Comparison of ENCODE assay signal across 7 mouse cellular contexts in genomic region chr14:60790103-60790502, GRCm38 (mm10). TPM values are rescaled to one million over a fixed set of nuclear protein-coding genes. Genes with fewer than 3 reads are reported as not detected.
A peak's percentile ranks its signal among the peaks of the same experiment; 100 is the strongest.
DNase-seq lines count a peak whose midpoint lies in the region; ATAC-seq and TF ChIP-seq lines count a peak whose summit lies in the region.

No protein-coding gene starts in this region.

- DNase-seq in thymus, adult 2 months: peak; percentile 73
- no peak for DNase-seq in thymus, adult 18-20 months
- DNase-seq in adrenal gland, adult 2 months: peak; percentile 65
- DNase-seq in limb, embryonic 10.5 days (ENCODE audit: low spot score): peak; percentile 61

- H3K27ac ChIP-seq in thymus, adult 2 months (ENCODE audit: control insufficient read depth, insufficient read depth, low read length): no peak overlapping the region
- no peak overlapping the region for H3K27ac ChIP-seq in cortical plate, adult 2 months (ENCODE audit: insufficient read depth, low read length)
- H3K27ac ChIP-seq in hindbrain, embryonic 16.5 days (ENCODE audit: low read depth, low read length): no peak overlapping the region
- no peak overlapping the region for H3K27ac ChIP-seq in limb, embryonic 10.5 days

- no peak overlapping the region for H3K4me3 ChIP-seq in thymus, adult 2 months (ENCODE audit: control insufficient read depth, insufficient read depth, low read length)
- H3K4me3 ChIP-seq in cortical plate, adult 2 months (ENCODE audit: insufficient read depth, low read length): no peak overlapping the region
- H3K4me3 ChIP-seq in hindbrain, embryonic 16.5 days (ENCODE audit: low read length): no peak overlapping the region
- H3K4me3 ChIP-seq in limb, embryonic 10.5 days: no peak overlapping the region

- WGBS in thymus, adult 2 months: 72% methylated on average over 3 of the region's 3 CpGs
- WGBS in hindbrain, embryonic 16.5 days: 44% methylated on average over 3 of the region's 3 CpGs
- 41% methylated on average over 3 of the region's 3 CpGs for WGBS in limb, embryonic 10.5 days

- TF ChIP-seq CTCF in thymus, adult 2 months (IDR thresholded peaks at IDR 0.05; ENCODE audit: borderline replicate concordance, control insufficient read depth, extremely low read depth, insufficient read depth, low read length, poor library complexity): peak; percentile 80
- TF ChIP-seq CTCF in cortical plate, adult 2 months (IDR thresholded peaks at IDR 0.05; ENCODE audit: extremely low read depth, insufficient read depth, low read length): peak; percentile 64

- no peak for TF ChIP-seq POLR2A in thymus, adult 2 months (IDR thresholded peaks at IDR 0.05; ENCODE audit: control insufficient read depth, extremely low read depth, insufficient read depth, low read length, poor library complexity)
- TF ChIP-seq POLR2A in cortical plate, adult 2 months (IDR thresholded peaks at IDR 0.05; ENCODE audit: extremely low read depth, insufficient read depth, low read length): no peak

- ATAC-seq in hindbrain, embryonic 16.5 days: peak; percentile 56; the same call in 1 of the 2 replicates
- peak; percentile 74 for ATAC-seq in neutrophil, adult 5-6 weeks (ENCODE audit: extremely low read depth, insufficient number of reproducible peaks, low FRiP score, poor library complexity, severe bottlenecking)

- H3K9ac ChIP-seq in hindbrain, embryonic 16.5 days (ENCODE audit: low read depth, low read length): no peak overlapping the region

- no peaks in the 10 kb centered on the region for H3K9me3 ChIP-seq in hindbrain, embryonic 16.5 days (ENCODE audit: control insufficient read depth, low read length)
- H3K9me3 ChIP-seq in limb, embryonic 10.5 days (replicated peaks): no peaks in the 10 kb centered on the region

- H3K4me2 ChIP-seq in hindbrain, embryonic 16.5 days (ENCODE audit: low read length): no peak overlapping the region

- H3K27me3 ChIP-seq in thymus, adult 2 months (ENCODE audit: control insufficient read depth, insufficient read depth, low read length): no peaks in the 10 kb centered on the region
- H3K27me3 ChIP-seq in hindbrain, embryonic 16.5 days (replicated peaks; ENCODE audit: control insufficient read depth, insufficient read depth, low read length): no peaks in the 10 kb centered on the region
- H3K27me3 ChIP-seq in limb, embryonic 10.5 days (ENCODE audit: low read depth, poor library complexity, severe bottlenecking): no peaks in the 10 kb centered on the region

- H3K4me1 ChIP-seq in thymus, adult 2 months (replicated peaks; ENCODE audit: control insufficient read depth, insufficient read depth, low read length): no peaks in the 10 kb centered on the region
- no peaks in the 10 kb centered on the region for H3K4me1 ChIP-seq in cortical plate, adult 2 months (ENCODE audit: control insufficient read depth, insufficient read depth, low read length)
- peaks cover 3% of the 10 kb centered on the region; the same call in 1 of the 2 replicates for H3K4me1 ChIP-seq in hindbrain, embryonic 16.5 days (ENCODE audit: control insufficient read depth, insufficient read depth, low read depth, low read length)
- peaks cover 8% of the 10 kb centered on the region; the same call in 1 of the 2 replicates for H3K4me1 ChIP-seq in limb, embryonic 10.5 days

- H3K36me3 ChIP-seq in thymus, adult 2 months (ENCODE audit: control insufficient read depth, insufficient read depth, low read length): no peaks in the 10 kb centered on the region
- peaks cover 19% of the 10 kb centered on the region for H3K36me3 ChIP-seq in hindbrain, embryonic 16.5 days (ENCODE audit: control insufficient read depth, insufficient read depth, low read length)
- H3K36me3 ChIP-seq in limb, embryonic 10.5 days: peaks cover 41% of the 10 kb centered on the region

RNA-seq across cellular contexts. Expression of gene Mipep, which starts 5.7 kb away (rescaled TPM):
- polyA plus RNA-seq in thymus, adult 2 months (2012; rRNA removed): 10.3 and 13.7 TPM in 2 replicates
- total RNA-seq in adrenal gland, adult 2 months (2021): 10 to 100 TPM; 41.4 to 44.4 TPM
- 20.0 and 28.9 TPM in 2 replicates for polyA plus RNA-seq in adrenal gland, adult 2 months (2012; rRNA removed)
- 15.7 and 18.5 TPM in 2 replicates for polyA plus RNA-seq in cortical plate, adult 2 months (2012; rRNA removed)
- polyA plus RNA-seq in hindbrain, embryonic 16.5 days (2015; fragmentation: Nextera tagmentation; extraction: Ambion mirVana): 20.0 and 20.8 TPM in 2 replicates
- polyA plus RNA-seq in limb, embryonic 10.5 days (2016; fragmentation: Nextera tagmentation; extraction: Ambion mirVana): 24.0 and 25.1 TPM in 2 replicates
- total RNA-seq in neutrophil, adult 5-6 weeks (2017): 5.8 and 8.0 TPM in 2 replicates

RNA-seq across cellular contexts. Expression of gene C1qtnf9, which starts 22.2 kb away (rescaled TPM):
- polyA plus RNA-seq in thymus, adult 2 months (2012; rRNA removed): 2.7 and 4.1 TPM in 2 replicates
- total RNA-seq in adrenal gland, adult 2 months (2021): 1 to 10 TPM; 3.7 to 7.1 TPM
- polyA plus RNA-seq in adrenal gland, adult 2 months (2012; rRNA removed): 1.4 and 1.8 TPM in 2 replicates
- polyA plus RNA-seq in cortical plate, adult 2 months (2012; rRNA removed): 0.31 and 0.36 TPM in 2 replicates
- polyA plus RNA-seq in hindbrain, embryonic 16.5 days (2015; fragmentation: Nextera tagmentation; extraction: Ambion mirVana): 0.13 and 0.19 TPM in 2 replicates
- polyA plus RNA-seq in limb, embryonic 10.5 days (2016; fragmentation: Nextera tagmentation; extraction: Ambion mirVana): 0.10 and 0.26 TPM in 2 replicates
- 1.8 and 2.3 TPM in 2 replicates for total RNA-seq in neutrophil, adult 5-6 weeks (2017)

Comparison
In these comparisons a context has a peak if more than half of its experiments do, and no peak if none do; other contexts are left out.
1. DNase-seq: peak in thymus, adult 2 months (single experiment), adrenal gland, adult 2 months (single experiment) and limb, embryonic 10.5 days (single experiment); none in thymus, adult 18-20 months (0 of 2).